Mouse (Mus musculus): ENCODE measurements around the gene Nt5dc2. TPM values are rescaled to one million over a fixed set of nuclear protein-coding genes. Genes with fewer than 3 reads are reported as not detected.

Gene Nt5dc2
- polyA plus RNA-seq, 1 experiment from 2014 or later, result 277 TPM

DNA sequence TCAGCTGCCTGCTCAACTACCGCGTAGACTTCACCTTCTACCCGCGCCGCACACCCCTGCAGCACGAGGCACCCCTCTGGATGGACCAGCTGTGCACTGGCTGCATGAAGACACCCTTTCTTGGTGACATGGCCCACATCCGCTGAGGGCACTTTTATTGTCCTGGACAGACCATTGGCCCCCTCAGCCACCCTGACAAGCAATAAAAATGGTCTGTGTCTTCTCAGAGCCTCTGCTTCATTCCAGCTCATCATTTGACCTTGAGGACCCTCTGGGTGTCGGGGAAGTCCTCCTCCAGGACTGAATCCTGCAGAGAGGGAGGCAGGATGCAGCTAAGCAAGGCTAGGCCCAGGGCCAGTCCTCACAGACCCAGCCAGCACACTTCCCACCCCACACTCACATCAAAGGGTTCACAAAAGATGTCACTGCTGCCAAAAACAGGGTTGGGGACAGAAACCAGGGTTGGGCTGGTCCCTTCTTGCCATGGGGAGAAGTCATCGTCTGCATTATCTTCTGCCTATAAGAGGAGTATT, 8.1 kb downstream of the Nt5dc2 start:
- H3K27ac ChIP-seq, result no peak overlapping the region
- 0 out of 2 replicates have a peak, but pooled peaks cover 4% of the 10 kb centered on the region for H3K4me1 ChIP-seq (replicated peaks; ENCODE audit: control insufficient read depth, insufficient read depth, low read length)
- no peaks in the 10 kb centered on the region for H3K9me3 ChIP-seq (ENCODE audit: control insufficient read depth, low read length)
- H3K9ac ChIP-seq, result no peak overlapping the region
- peaks cover 70% of the 10 kb centered on the region for H3K36me3 ChIP-seq (replicated peaks; ENCODE audit: control insufficient read depth, insufficient read depth)
- H3K27me3 ChIP-seq (ENCODE audit: control insufficient read depth, insufficient read depth, low read length), result no peaks in the 10 kb centered on the region
- 91% methylated on average over 9 of the region's 9 CpGs for WGBS
- H3K4me2 ChIP-seq (replicated peaks), result no peak overlapping the region
- no peak overlapping the region for H3K4me3 ChIP-seq (replicated peaks; ENCODE audit: low read length)
- DNase-seq (ENCODE audit: low spot score) (no peak), ATAC-seq (ENCODE audit: low FRiP score) (no peak)

DNA sequence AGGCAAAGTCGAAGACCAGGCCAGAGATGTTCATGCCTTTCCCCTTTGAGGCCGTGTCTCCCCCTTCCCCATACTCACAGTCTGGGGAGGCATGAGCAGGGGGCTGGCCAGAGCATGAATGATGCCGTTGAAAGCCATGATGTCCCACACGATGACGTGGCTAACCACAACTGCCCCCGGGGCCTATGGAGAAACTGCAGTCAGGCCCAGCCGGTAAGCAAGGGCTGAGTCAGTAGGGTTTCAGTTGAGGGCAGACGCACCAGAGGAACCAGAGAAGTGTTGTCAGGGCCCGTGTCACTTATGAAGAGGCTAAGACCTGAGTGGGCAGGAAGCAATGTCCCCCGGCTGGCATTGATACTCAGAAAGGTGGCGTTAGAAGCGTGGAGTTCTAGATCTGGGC, 8.8 kb downstream of the Nt5dc2 start:
- no peaks in the 10 kb centered on the region for H3K27me3 ChIP-seq (ENCODE audit: control insufficient read depth, insufficient read depth, low read length)
- WGBS, result 94% methylated on average over 12 of the region's 12 CpGs

DNA sequence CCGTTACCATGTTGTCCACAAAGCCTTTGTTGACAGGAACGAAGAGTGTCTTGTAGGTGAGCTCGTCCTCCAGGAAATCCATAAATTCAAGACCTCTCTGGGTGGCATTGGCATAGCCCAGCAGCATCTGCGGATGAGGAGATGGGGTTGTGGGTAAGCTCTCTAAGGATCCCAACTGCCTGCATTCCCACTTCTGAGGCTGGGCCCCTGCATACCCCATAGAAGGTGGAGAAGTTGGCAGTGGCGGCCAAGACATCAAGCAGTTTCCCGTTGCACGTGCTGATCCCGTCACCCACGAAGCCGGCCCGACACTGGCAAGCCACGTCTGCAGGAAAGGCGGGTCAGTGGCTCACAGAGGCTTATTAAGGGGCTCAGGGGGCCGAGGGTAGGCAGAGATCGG, 9.3 kb downstream of the Nt5dc2 start:
- WGBS, result 94% methylated on average over 15 of the region's 15 CpGs
- H3K36me3 ChIP-seq (replicated peaks; ENCODE audit: control insufficient read depth, insufficient read depth), result peaks cover 65% of the 10 kb centered on the region

More for the DNA sequence above, 8.8 kb downstream of the Nt5dc2 start:
- no peak overlapping the region for H3K4me2 ChIP-seq (replicated peaks)
- no peaks in the 10 kb centered on the region for H3K4me1 ChIP-seq (replicated peaks; ENCODE audit: control insufficient read depth, insufficient read depth, low read length)
- ATAC-seq (ENCODE audit: low FRiP score) (no peak), DNase-seq (ENCODE audit: low spot score) (no peak)
- H3K27ac ChIP-seq, result no peak overlapping the region
- peaks cover 70% of the 10 kb centered on the region for H3K36me3 ChIP-seq (replicated peaks; ENCODE audit: control insufficient read depth, insufficient read depth)
- H3K9me3 ChIP-seq (ENCODE audit: control insufficient read depth, low read length), result no peaks in the 10 kb centered on the region
- H3K4me3 ChIP-seq (replicated peaks; ENCODE audit: low read length), result no peak overlapping the region
- no peak overlapping the region for H3K9ac ChIP-seq

DNA sequence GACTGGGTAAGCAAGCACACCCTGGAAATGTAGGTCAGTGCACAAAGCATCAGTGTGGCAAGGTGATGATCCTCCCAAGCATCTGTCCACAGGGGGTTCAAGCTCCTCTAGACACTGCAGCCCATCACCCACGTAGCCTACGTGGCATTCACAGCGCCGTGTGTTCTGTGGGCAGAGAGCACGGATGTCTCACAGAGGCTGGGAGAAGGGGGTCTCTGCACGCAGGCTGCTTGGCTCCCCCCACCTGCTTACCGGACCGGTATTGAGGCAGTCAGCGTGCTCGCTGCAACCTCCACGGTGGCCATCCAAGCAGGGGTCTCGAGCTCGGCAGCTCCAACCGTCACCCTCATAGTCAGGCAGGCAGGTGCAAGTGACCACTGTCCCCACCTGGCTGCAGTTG, 10.2 kb downstream of the Nt5dc2 start:
- H3K27me3 ChIP-seq (ENCODE audit: control insufficient read depth, insufficient read depth, low read length), result no peaks in the 10 kb centered on the region
- no peak overlapping the region for H3K27ac ChIP-seq
- ATAC-seq (ENCODE audit: low FRiP score) (no peak), DNase-seq (ENCODE audit: low spot score) (no peak)
- no peaks in the 10 kb centered on the region for H3K9me3 ChIP-seq (ENCODE audit: control insufficient read depth, low read length)
- no peak overlapping the region for H3K4me2 ChIP-seq (replicated peaks)
- no peaks in the 10 kb centered on the region for H3K4me1 ChIP-seq (replicated peaks; ENCODE audit: control insufficient read depth, insufficient read depth, low read length)
- H3K36me3 ChIP-seq (replicated peaks; ENCODE audit: control insufficient read depth, insufficient read depth), result peaks cover 56% of the 10 kb centered on the region
- H3K4me3 ChIP-seq (replicated peaks; ENCODE audit: low read length), result no peak overlapping the region
- H3K9ac ChIP-seq, result no peak overlapping the region
- 96% methylated on average over 14 of the region's 14 CpGs for WGBS

More for the DNA sequence above, 9.3 kb downstream of the Nt5dc2 start:
- Histone ChIP-seq H3K9me3 (ENCODE audit: control insufficient read depth, low read length) (no peaks in the 10 kb centered on the region), H3K4me3 (replicated peaks; ENCODE audit: low read length) (no peak overlapping the region), H3K4me2 (replicated peaks) (no peak overlapping the region), H3K27me3 (ENCODE audit: control insufficient read depth, insufficient read depth, low read length) (no peaks in the 10 kb centered on the region), H3K27ac (no peak overlapping the region), H3K9ac (no peak overlapping the region), H3K4me1 (replicated peaks; ENCODE audit: control insufficient read depth, insufficient read depth, low read length) (no peaks in the 10 kb centered on the region)
- ATAC-seq (ENCODE audit: low FRiP score) (no peak), DNase-seq (ENCODE audit: low spot score) (no peak)

DNA sequence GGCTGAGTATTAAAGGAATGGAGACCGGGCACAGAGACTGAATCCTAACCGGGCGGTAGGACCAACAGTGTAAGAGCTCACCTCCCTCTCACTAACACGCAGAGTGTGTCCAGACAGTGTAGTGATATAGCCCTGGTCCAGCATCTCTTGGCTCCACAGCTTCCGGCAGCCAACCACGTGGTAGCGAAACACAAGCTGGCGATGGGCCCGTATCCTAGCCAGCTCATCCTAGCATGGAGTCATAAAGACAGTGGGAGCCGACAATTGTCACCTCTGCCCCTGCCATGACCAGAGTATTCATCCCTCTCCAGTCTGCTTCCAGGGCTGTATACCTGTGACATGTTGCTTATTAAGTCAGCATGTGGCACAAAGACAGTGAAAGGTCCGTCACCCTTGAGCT, 14.8 kb downstream of the Nt5dc2 start:
- no peak overlapping the region for H3K4me2 ChIP-seq (replicated peaks)
- 93% methylated on average over 11 of the region's 11 CpGs for WGBS
- no peaks in the 10 kb centered on the region for H3K27me3 ChIP-seq (ENCODE audit: control insufficient read depth, insufficient read depth, low read length)
- H3K4me3 ChIP-seq (replicated peaks; ENCODE audit: low read length), result no peak overlapping the region
- no peak overlapping the region for H3K27ac ChIP-seq
- no peak for ATAC-seq (ENCODE audit: low FRiP score)
- DNase-seq (ENCODE audit: low spot score), result no peak
- H3K36me3 ChIP-seq (replicated peaks; ENCODE audit: control insufficient read depth, insufficient read depth), result peaks cover 11% of the 10 kb centered on the region
- H3K4me1 ChIP-seq (replicated peaks; ENCODE audit: control insufficient read depth, insufficient read depth, low read length), result no peaks in the 10 kb centered on the region
- H3K9me3 ChIP-seq (ENCODE audit: control insufficient read depth, low read length), result no peaks in the 10 kb centered on the region
- no peak overlapping the region for H3K9ac ChIP-seq

DNA sequence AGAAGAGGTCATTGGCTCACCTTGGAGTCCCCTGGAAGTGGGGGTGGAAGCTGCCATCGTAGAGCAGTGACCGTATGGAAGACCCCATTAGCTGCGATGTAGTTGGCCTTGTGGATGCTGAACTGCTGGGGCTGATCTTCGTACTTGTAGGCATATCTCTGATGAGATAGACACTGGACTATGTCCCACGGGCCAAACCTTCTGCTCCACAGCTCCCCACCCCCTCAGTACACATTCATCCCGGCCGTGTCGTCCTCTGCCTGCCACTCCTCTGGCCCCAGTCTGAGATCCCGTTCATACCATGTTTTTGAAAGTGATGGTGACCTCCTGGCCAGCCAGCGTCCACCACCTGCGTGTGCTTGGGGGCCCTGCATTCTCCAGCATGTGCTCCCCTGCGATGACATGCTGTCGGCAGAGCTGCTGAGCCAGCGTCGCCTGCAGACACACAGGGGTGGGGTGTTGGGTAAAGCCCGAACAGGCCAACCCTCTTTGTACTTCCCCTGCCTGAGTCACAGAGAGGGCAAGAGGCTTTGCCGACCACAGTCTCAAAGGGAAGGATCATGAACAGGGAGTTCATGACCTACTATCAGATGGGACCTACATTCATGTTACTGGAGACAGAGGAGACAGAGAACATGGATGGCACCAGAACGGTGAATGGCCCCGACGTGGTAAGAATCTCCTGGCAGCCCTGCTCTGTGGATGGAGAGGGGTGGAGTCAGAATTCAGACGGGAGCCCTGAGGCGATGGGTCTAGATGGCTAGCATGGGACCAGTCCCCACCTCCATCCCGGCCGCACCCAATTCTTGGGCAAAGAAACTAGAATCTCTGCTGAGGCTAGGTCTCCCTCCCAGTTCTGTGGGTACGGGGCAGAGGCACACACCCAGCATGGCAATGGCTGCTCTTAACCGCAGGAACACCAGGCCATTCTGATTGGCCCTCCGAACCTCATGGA, 29.6 kb downstream of the Nt5dc2 start:
- H3K9me3 ChIP-seq (ENCODE audit: control insufficient read depth, low read length), result no peaks in the 10 kb centered on the region
- H3K27ac ChIP-seq, result no peak overlapping the region
- DNase-seq (ENCODE audit: low spot score) (no peak), ATAC-seq (ENCODE audit: low FRiP score) (no peak)
- no peak overlapping the region for H3K4me2 ChIP-seq (replicated peaks)
- WGBS, result 81% methylated on average over 27 of the region's 27 CpGs
- H3K4me3 ChIP-seq (replicated peaks; ENCODE audit: low read length), result no peak overlapping the region
- H3K36me3 ChIP-seq (replicated peaks; ENCODE audit: control insufficient read depth, insufficient read depth), result no peaks in the 10 kb centered on the region
- no peak overlapping the region for H3K9ac ChIP-seq
- H3K4me1 ChIP-seq (replicated peaks; ENCODE audit: control insufficient read depth, insufficient read depth, low read length), result no peaks in the 10 kb centered on the region
- H3K27me3 ChIP-seq (ENCODE audit: control insufficient read depth, insufficient read depth, low read length), result no peaks in the 10 kb centered on the region

DNA sequence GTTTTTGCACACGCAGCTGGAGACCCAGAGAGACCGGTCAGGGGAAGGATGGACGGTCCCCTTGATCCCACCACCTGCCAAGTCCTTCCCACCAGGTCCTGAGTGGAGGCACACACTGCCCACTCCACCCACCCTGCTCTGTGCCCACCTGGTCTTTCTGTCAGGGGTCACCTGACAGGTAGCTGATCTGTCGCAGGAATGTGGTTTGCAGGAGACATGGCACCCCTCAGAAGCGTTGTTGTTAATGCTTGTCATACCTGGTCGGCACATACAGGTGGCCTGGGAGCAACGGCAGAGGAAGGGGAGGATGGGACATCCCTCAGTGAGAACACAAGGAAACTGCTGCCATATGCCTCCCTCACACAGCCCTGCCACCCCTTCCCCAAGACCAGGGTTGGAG, 30.3 kb downstream of the Nt5dc2 start:
- H3K27ac ChIP-seq, result no peak overlapping the region
- H3K4me1 ChIP-seq (replicated peaks; ENCODE audit: control insufficient read depth, insufficient read depth, low read length), result 0 out of 2 replicates have a peak, but pooled peaks cover 2% of the 10 kb centered on the region
- H3K9ac ChIP-seq, result no peak overlapping the region
- no peaks in the 10 kb centered on the region for H3K9me3 ChIP-seq (ENCODE audit: control insufficient read depth, low read length)
- WGBS, result 87% methylated on average over 7 of the region's 7 CpGs
- no peak overlapping the region for H3K4me2 ChIP-seq (replicated peaks)
- DNase-seq (ENCODE audit: low spot score) (no peak), ATAC-seq (ENCODE audit: low FRiP score) (no peak)
- H3K27me3 ChIP-seq (ENCODE audit: control insufficient read depth, insufficient read depth, low read length), result no peaks in the 10 kb centered on the region
- no peaks in the 10 kb centered on the region for H3K36me3 ChIP-seq (replicated peaks; ENCODE audit: control insufficient read depth, insufficient read depth)
- H3K4me3 ChIP-seq (replicated peaks; ENCODE audit: low read length), result no peak overlapping the region

DNA sequence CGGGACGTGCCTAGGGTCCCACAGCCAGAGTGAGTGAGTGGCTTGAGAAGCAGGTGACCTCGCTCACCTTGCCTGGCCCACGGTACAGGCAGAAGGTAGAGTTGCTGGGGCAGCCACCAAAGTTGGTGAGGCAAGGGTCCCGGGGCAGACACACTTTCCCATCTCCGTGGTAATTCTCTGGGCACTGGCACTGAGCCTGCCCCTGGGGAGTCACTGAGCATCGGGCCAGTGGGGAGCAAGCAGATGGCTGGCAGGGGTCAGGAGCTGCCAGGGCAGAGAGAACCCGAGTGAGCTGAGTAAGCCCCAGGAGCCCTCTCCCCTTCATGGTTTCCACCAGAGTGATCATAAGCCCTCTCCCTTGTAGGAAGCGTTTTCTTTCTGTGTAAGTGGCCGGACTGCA, 30.8 kb downstream of the Nt5dc2 start:
- no peak overlapping the region for H3K4me2 ChIP-seq (replicated peaks)
- 0 out of 2 replicates have a peak, but pooled peaks cover 6% of the 10 kb centered on the region for H3K4me1 ChIP-seq (replicated peaks; ENCODE audit: control insufficient read depth, insufficient read depth, low read length)
- H3K27me3 ChIP-seq (ENCODE audit: control insufficient read depth, insufficient read depth, low read length), result no peaks in the 10 kb centered on the region
- H3K36me3 ChIP-seq (replicated peaks; ENCODE audit: control insufficient read depth, insufficient read depth), result no peaks in the 10 kb centered on the region
- 69% methylated on average over 10 of the region's 10 CpGs for WGBS
- ATAC-seq (ENCODE audit: low FRiP score), result no peak
- no peak overlapping the region for H3K27ac ChIP-seq
- no peak overlapping the region for H3K4me3 ChIP-seq (replicated peaks; ENCODE audit: low read length)
- no peak for DNase-seq (ENCODE audit: low spot score)
- H3K9me3 ChIP-seq (ENCODE audit: control insufficient read depth, low read length), result no peaks in the 10 kb centered on the region
- H3K9ac ChIP-seq, result no peak overlapping the region

DNA sequence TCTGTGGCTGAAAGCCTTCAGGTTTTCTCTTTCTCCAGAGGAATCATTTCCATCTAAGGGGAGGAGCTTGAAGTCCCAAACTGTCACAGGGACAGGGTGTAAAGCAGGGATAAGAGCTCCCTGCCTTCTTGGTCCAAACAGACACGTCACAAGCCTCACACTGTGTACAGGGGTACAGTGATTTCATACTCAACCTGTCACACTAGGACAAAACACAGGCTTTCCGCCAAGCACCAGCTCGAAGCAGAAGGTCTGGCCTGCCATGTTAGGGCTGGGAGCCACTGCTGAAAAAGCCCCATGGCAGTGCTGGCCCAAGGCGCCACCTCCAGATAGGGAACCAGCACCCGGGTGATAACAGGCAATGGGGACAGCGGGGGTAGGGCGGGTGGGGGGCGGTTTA, 33.2 kb downstream of the Nt5dc2 start:
- Histone ChIP-seq H3K36me3 (replicated peaks; ENCODE audit: control insufficient read depth, insufficient read depth) (no peaks in the 10 kb centered on the region), H3K27ac (no peak overlapping the region), H3K4me2 (replicated peaks) (no peak overlapping the region), H3K4me1 (replicated peaks; ENCODE audit: control insufficient read depth, insufficient read depth, low read length) (0 out of 2 replicates have a peak, but pooled peaks cover 8% of the 10 kb centered on the region), H3K4me3 (replicated peaks; ENCODE audit: low read length) (no peak overlapping the region), H3K9me3 (ENCODE audit: control insufficient read depth, low read length) (no peaks in the 10 kb centered on the region), H3K9ac (no peak overlapping the region), H3K27me3 (ENCODE audit: control insufficient read depth, insufficient read depth, low read length) (no peaks in the 10 kb centered on the region)
- no peak for ATAC-seq (ENCODE audit: low FRiP score)
- no peak for DNase-seq (ENCODE audit: low spot score)
- WGBS, result 81% methylated on average over 8 of the region's 8 CpGs

Measured in hindbrain, embryonic 14.5 days (tissue).